Mouse (Mus musculus): ENCODE measurements around the gene Pdxdc1. TPM values are rescaled to one million over a fixed set of nuclear protein-coding genes. Genes with fewer than 3 reads are reported as not detected.

Pdxdc1 gene
- polyA plus RNA-seq, 1 experiment from 2014 or later, result 100 TPM

GRCm38 (mm10) chr16:13898981-13899380, 4.0 kb downstream of the Pdxdc1 start:
- H3K27ac ChIP-seq (replicated peaks; ENCODE audit: low read depth, low read length), result no peak overlapping the region
- H3K36me3 ChIP-seq (ENCODE audit: control insufficient read depth, insufficient read depth, low read length), result no peaks in the 10 kb centered on the region
- WGBS, result 48% methylated on average over 2 of the region's 2 CpGs
- H3K27me3 ChIP-seq (replicated peaks; ENCODE audit: control insufficient read depth, insufficient read depth, low read length), result no peaks in the 10 kb centered on the region
- no peak for ATAC-seq (ENCODE audit: low read depth)
- no peaks in the 10 kb centered on the region for H3K4me1 ChIP-seq (ENCODE audit: control insufficient read depth, insufficient read depth, low read length)
- no peak overlapping the region for H3K4me2 ChIP-seq (ENCODE audit: low read depth, low read length)
- no peaks in the 10 kb centered on the region for H3K9me3 ChIP-seq (ENCODE audit: control insufficient read depth, low read length)
- no peak overlapping the region for H3K9ac ChIP-seq (ENCODE audit: low read depth, low read length)
- no peak overlapping the region for H3K4me3 ChIP-seq (ENCODE audit: low read depth, low read length)
- DNase-seq (ENCODE audit: low spot score), result no peak

- Histone ChIP-seq H3K9ac (ENCODE audit: low read depth, low read length) (no peak overlapping the region), H3K27me3 (replicated peaks; ENCODE audit: control insufficient read depth, insufficient read depth, low read length) (no peaks in the 10 kb centered on the region), H3K9me3 (ENCODE audit: control insufficient read depth, low read length) (no peaks in the 10 kb centered on the region), H3K36me3 (ENCODE audit: control insufficient read depth, insufficient read depth, low read length) (no peaks in the 10 kb centered on the region), H3K27ac (replicated peaks; ENCODE audit: low read depth, low read length) (no peak overlapping the region), H3K4me1 (ENCODE audit: control insufficient read depth, insufficient read depth, low read length) (no peaks in the 10 kb centered on the region), H3K4me3 (ENCODE audit: low read depth, low read length) (no peak overlapping the region), H3K4me2 (ENCODE audit: low read depth, low read length) (no peak overlapping the region)
- 82% methylated on average over 3 of the region's 3 CpGs for WGBS
- ATAC-seq (ENCODE audit: low read depth), result no peak
- no peak for DNase-seq (ENCODE audit: low spot score)
Observed at GRCm38 (mm10) chr16:13896357-13896756, 6.6 kb downstream of the Pdxdc1 start.

GRCm38 (mm10) chr16:13895740-13896139, 7.2 kb downstream of the Pdxdc1 start:
- WGBS, result 92% methylated on average over 3 of the region's 3 CpGs
- ATAC-seq (ENCODE audit: low read depth), result no peak

GRCm38 (mm10) chr16:13894097-13894496, 8.8 kb downstream of the Pdxdc1 start:
- Histone ChIP-seq H3K36me3 (ENCODE audit: control insufficient read depth, insufficient read depth, low read length) (no peaks in the 10 kb centered on the region), H3K4me2 (ENCODE audit: low read depth, low read length) (no peak overlapping the region), H3K4me3 (ENCODE audit: low read depth, low read length) (no peak overlapping the region), H3K27me3 (replicated peaks; ENCODE audit: control insufficient read depth, insufficient read depth, low read length) (no peaks in the 10 kb centered on the region), H3K9me3 (ENCODE audit: control insufficient read depth, low read length) (no peaks in the 10 kb centered on the region), H3K27ac (replicated peaks; ENCODE audit: low read depth, low read length) (no peak overlapping the region), H3K9ac (ENCODE audit: low read depth, low read length) (no peak overlapping the region), H3K4me1 (ENCODE audit: control insufficient read depth, insufficient read depth, low read length) (no peaks in the 10 kb centered on the region)
- ATAC-seq (ENCODE audit: low read depth) (no peak), DNase-seq (ENCODE audit: low spot score) (no peak)
- 86% methylated on average over 2 of the region's 2 CpGs for WGBS

More at GRCm38 (mm10) chr16:13895740-13896139, 7.2 kb downstream of the Pdxdc1 start:
- H3K4me2 ChIP-seq (ENCODE audit: low read depth, low read length), result no peak overlapping the region
- H3K9ac ChIP-seq (ENCODE audit: low read depth, low read length), result no peak overlapping the region
- H3K36me3 ChIP-seq (ENCODE audit: control insufficient read depth, insufficient read depth, low read length), result no peaks in the 10 kb centered on the region
- H3K27me3 ChIP-seq (replicated peaks; ENCODE audit: control insufficient read depth, insufficient read depth, low read length), result no peaks in the 10 kb centered on the region
- no peak overlapping the region for H3K4me3 ChIP-seq (ENCODE audit: low read depth, low read length)
- no peak overlapping the region for H3K27ac ChIP-seq (replicated peaks; ENCODE audit: low read depth, low read length)
- H3K4me1 ChIP-seq (ENCODE audit: control insufficient read depth, insufficient read depth, low read length), result no peaks in the 10 kb centered on the region
- no peaks in the 10 kb centered on the region for H3K9me3 ChIP-seq (ENCODE audit: control insufficient read depth, low read length)
- DNase-seq (ENCODE audit: low spot score), result no peak

GRCm38 (mm10) chr16:13892850-13893249, 10.1 kb downstream of the Pdxdc1 start:
- Histone ChIP-seq H3K4me3 (ENCODE audit: low read depth, low read length) (no peak overlapping the region), H3K9ac (ENCODE audit: low read depth, low read length) (no peak overlapping the region), H3K4me2 (ENCODE audit: low read depth, low read length) (no peak overlapping the region), H3K27ac (replicated peaks; ENCODE audit: low read depth, low read length) (no peak overlapping the region), H3K27me3 (replicated peaks; ENCODE audit: control insufficient read depth, insufficient read depth, low read length) (no peaks in the 10 kb centered on the region), H3K9me3 (ENCODE audit: control insufficient read depth, low read length) (no peaks in the 10 kb centered on the region), H3K4me1 (ENCODE audit: control insufficient read depth, insufficient read depth, low read length) (no peaks in the 10 kb centered on the region), H3K36me3 (ENCODE audit: control insufficient read depth, insufficient read depth, low read length) (no peaks in the 10 kb centered on the region)
- ATAC-seq (ENCODE audit: low read depth) (no peak), DNase-seq (ENCODE audit: low spot score) (no peak)

- Histone ChIP-seq H3K4me1 (ENCODE audit: control insufficient read depth, insufficient read depth, low read length) (no peaks in the 10 kb centered on the region), H3K4me3 (ENCODE audit: low read depth, low read length) (no peak overlapping the region), H3K4me2 (ENCODE audit: low read depth, low read length) (no peak overlapping the region), H3K27ac (replicated peaks; ENCODE audit: low read depth, low read length) (no peak overlapping the region), H3K36me3 (ENCODE audit: control insufficient read depth, insufficient read depth, low read length) (no peaks in the 10 kb centered on the region), H3K9me3 (ENCODE audit: control insufficient read depth, low read length) (no peaks in the 10 kb centered on the region), H3K9ac (ENCODE audit: low read depth, low read length) (no peak overlapping the region), H3K27me3 (replicated peaks; ENCODE audit: control insufficient read depth, insufficient read depth, low read length) (no peaks in the 10 kb centered on the region)
- WGBS, result 80% methylated on average over 2 of the region's 2 CpGs
- no peak for ATAC-seq (ENCODE audit: low read depth)
- DNase-seq (ENCODE audit: low spot score), result no peak
Observed at GRCm38 (mm10) chr16:13890449-13890848, 12.5 kb downstream of the Pdxdc1 start.

GRCm38 (mm10) chr16:13883094-13883774, 19.7 kb downstream of the Pdxdc1 start:
- Histone ChIP-seq H3K27ac (replicated peaks; ENCODE audit: low read depth, low read length) (no peak overlapping the region), H3K4me2 (ENCODE audit: low read depth, low read length) (no peak overlapping the region), H3K27me3 (replicated peaks; ENCODE audit: control insufficient read depth, insufficient read depth, low read length) (no peaks in the 10 kb centered on the region), H3K9ac (ENCODE audit: low read depth, low read length) (no peak overlapping the region), H3K9me3 (ENCODE audit: control insufficient read depth, low read length) (no peaks in the 10 kb centered on the region), H3K4me1 (ENCODE audit: control insufficient read depth, insufficient read depth, low read length) (no peaks in the 10 kb centered on the region), H3K36me3 (ENCODE audit: control insufficient read depth, insufficient read depth, low read length) (peaks cover 34% of the 10 kb centered on the region), H3K4me3 (ENCODE audit: low read depth, low read length) (no peak overlapping the region)
- DNase-seq (ENCODE audit: low spot score) (no peak), ATAC-seq (ENCODE audit: low read depth) (no peak)
- WGBS, result 24% methylated on average over 3 of the region's 3 CpGs

GRCm38 (mm10) chr16:13875483-13875882, 27.4 kb downstream of the Pdxdc1 start:
- H3K4me1 ChIP-seq (ENCODE audit: control insufficient read depth, insufficient read depth, low read length), result no peaks in the 10 kb centered on the region
- H3K9ac ChIP-seq (ENCODE audit: low read depth, low read length), result no peak overlapping the region
- WGBS, result 94% methylated on average over 4 of the region's 4 CpGs
- no peaks in the 10 kb centered on the region for H3K27me3 ChIP-seq (replicated peaks; ENCODE audit: control insufficient read depth, insufficient read depth, low read length)
- ATAC-seq (ENCODE audit: low read depth), result no peak
- H3K4me3 ChIP-seq (ENCODE audit: low read depth, low read length), result no peak overlapping the region
- DNase-seq (ENCODE audit: low spot score), result no peak
- no peaks in the 10 kb centered on the region for H3K9me3 ChIP-seq (ENCODE audit: control insufficient read depth, low read length)
- H3K27ac ChIP-seq (replicated peaks; ENCODE audit: low read depth, low read length), result no peak overlapping the region
- peaks cover 73% of the 10 kb centered on the region for H3K36me3 ChIP-seq (ENCODE audit: control insufficient read depth, insufficient read depth, low read length)
- H3K4me2 ChIP-seq (ENCODE audit: low read depth, low read length), result no peak overlapping the region

GRCm38 (mm10) chr16:13867910-13868514, 34.9 kb downstream of the Pdxdc1 start:
- WGBS, result 18% methylated on average over 27 of the region's 42 CpGs
- Histone ChIP-seq H3K4me2 (ENCODE audit: low read depth, low read length) (peak overlapping the region; percentile 31; the same call in 1 of the 2 replicates), H3K4me1 (ENCODE audit: control insufficient read depth, insufficient read depth, low read length) (no peaks in the 10 kb centered on the region), H3K4me3 (ENCODE audit: low read depth, low read length) (peak overlapping the region; percentile 10; the same call in 1 of the 2 replicates), H3K36me3 (ENCODE audit: control insufficient read depth, insufficient read depth, low read length) (peaks cover 57% of the 10 kb centered on the region), H3K27ac (replicated peaks; ENCODE audit: low read depth, low read length) (no peak overlapping the region), H3K9me3 (ENCODE audit: control insufficient read depth, low read length) (no peaks in the 10 kb centered on the region), H3K9ac (ENCODE audit: low read depth, low read length) (peak overlapping the region; percentile 45), H3K27me3 (replicated peaks; ENCODE audit: control insufficient read depth, insufficient read depth, low read length) (no peaks in the 10 kb centered on the region)
- DNase-seq (ENCODE audit: low spot score) (peak; percentile 12), ATAC-seq (ENCODE audit: low read depth) (peak; percentile 71; the same call in 1 of the 2 replicates)
